Mouse (Mus musculus): ENCODE results near the gene Smco4.
"Not testable (repeated sequence)": the region's sequence is repeated elsewhere in the genome, so short reads cannot be mapped to it uniquely, and the experiment has no call there.

Smco4 gene

GRCm38 (mm10) chr9:15533336-15534070, 40.3 kb downstream of the Smco4 start:
- ChIA-PET POLR2A (no interaction called here), CTCF (interaction anchor here in 1 of 4 experiments (0.6 kb wide), 1 partner anchor 13 kb away, joined by 3 read pairs; no protein-coding TSS in a partner anchor)

GRCm38 (mm10) chr9:15534110-15534509, 40.9 kb downstream of the Smco4 start:
- CTCF ChIA-PET: interaction anchor here in 1 of 4 experiments (0.6 kb wide), 1 partner anchor 14 kb away, joined by 3 read pairs; no protein-coding TSS in a partner anchor
- POLR2A ChIA-PET: no interaction called here

GRCm38 (mm10) chr9:15535418-15535817, 42.2 kb downstream of the Smco4 start:
- ChIA-PET CTCF (no interaction called here), POLR2A (no interaction called here)

GRCm38 (mm10) chr9:15536861-15537426, 43.7 kb downstream of the Smco4 start:
- CTCF ChIA-PET: interaction anchor here in 3 of 4 experiments (0.6 to 1.4 kb wide), 4 partner anchors 16 to 315 kb away, joined by 3 to 13 read pairs (median 4); no protein-coding TSS in a partner anchor
- POLR2A ChIA-PET: interaction anchor here in 1 of 4 experiments (0.9 kb wide), 1 partner anchor 42 kb away, joined by 4 read pairs; no protein-coding TSS in a partner anchor

- ChIA-PET CTCF (interaction anchor here in 3 of 4 experiments (0.6 to 1.4 kb wide), 5 partner anchors 9 to 314 kb away, joined by 3 to 13 read pairs (median 4); no protein-coding TSS in a partner anchor), POLR2A (no interaction called here)
These were observed 44.3 kb downstream of the Smco4 start for GRCm38 (mm10) chr9:15537455-15538048.

- CTCF ChIA-PET: interaction anchor here in 1 of 4 experiments (0.7 kb wide), 1 partner anchor 14 kb away, joined by 3 read pairs; no protein-coding TSS in a partner anchor
- POLR2A ChIA-PET: no interaction called here
These were observed 45.8 kb downstream of the Smco4 start for GRCm38 (mm10) chr9:15538979-15539533.

- POLR2A ChIA-PET: interaction anchor here in 1 of 4 experiments (0.6 kb wide), 1 partner anchor 46 kb away, joined by 7 read pairs; no protein-coding TSS in a partner anchor
These were observed 48.6 kb downstream of the Smco4 start for GRCm38 (mm10) chr9:15541735-15542354.

GRCm38 (mm10) chr9:15550461-15550961, 57.3 kb downstream of the Smco4 start:
- ChIA-PET POLR2A (no interaction called here), CTCF (no interaction called here)

More at GRCm38 (mm10) chr9:15541735-15542354, 48.6 kb downstream of the Smco4 start:
- CTCF ChIA-PET: no interaction called here

- POLR2A ChIA-PET: interaction anchor here in 1 of 4 experiments (1.5 kb wide), 1 partner anchor 10 kb away, joined by 3 read pairs; no protein-coding TSS in a partner anchor
- CTCF ChIA-PET: not testable (repeated sequence)
These were observed 57.8 kb downstream of the Smco4 start for GRCm38 (mm10) chr9:15551073-15551472.

- POLR2A ChIA-PET: interaction anchor here in 1 of 4 experiments (1.5 kb wide), 1 partner anchor 12 kb away, joined by 3 read pairs; no protein-coding TSS in a partner anchor
- CTCF ChIA-PET: interaction anchor here in 1 of 4 experiments (0.6 kb wide), 1 partner anchor 13 kb away, joined by 3 read pairs; no protein-coding TSS in a partner anchor
These were observed 59.0 kb downstream of the Smco4 start for GRCm38 (mm10) chr9:15551933-15552851.

GRCm38 (mm10) chr9:15553322-15553721, 60.1 kb downstream of the Smco4 start:
- POLR2A ChIA-PET: interaction anchor here in 1 of 4 experiments (0.5 kb wide), 1 partner anchor 242 kb away, joined by 3 read pairs; no protein-coding TSS in a partner anchor
- CTCF ChIA-PET: interaction anchor here in 1 of 4 experiments (0.6 kb wide), 1 partner anchor 14 kb away, joined by 3 read pairs; no protein-coding TSS in a partner anchor

- CTCF ChIA-PET: no interaction called here
- POLR2A ChIA-PET: no interaction called here
These were observed 67.2 kb downstream of the Smco4 start for GRCm38 (mm10) chr9:15560451-15560850.

- POLR2A ChIA-PET: no interaction called here
- CTCF ChIA-PET: no interaction called here
These were observed 69.1 kb downstream of the Smco4 start for GRCm38 (mm10) chr9:15562353-15562752.

- CTCF ChIA-PET: no interaction called here
- POLR2A ChIA-PET: no interaction called here
These were observed 81.7 kb downstream of the Smco4 start for GRCm38 (mm10) chr9:15574750-15575454.

- CTCF ChIA-PET: no interaction called here
These were observed 85.2 kb downstream of the Smco4 start for GRCm38 (mm10) chr9:15578427-15578826.

GRCm38 (mm10) chr9:15578946-15579345, 85.7 kb downstream of the Smco4 start:
- CTCF ChIA-PET: no interaction called here

More at GRCm38 (mm10) chr9:15578427-15578826, 85.2 kb downstream of the Smco4 start:
- POLR2A ChIA-PET: no interaction called here

GRCm38 (mm10) chr9:15580176-15580575, 86.9 kb downstream of the Smco4 start:
- ChIA-PET POLR2A (no interaction called here), CTCF (no interaction called here)

More at GRCm38 (mm10) chr9:15578946-15579345, 85.7 kb downstream of the Smco4 start:
- POLR2A ChIA-PET: no interaction called here
